Mouse (Mus musculus): ENCODE data around the gene Pml.
A peak's percentile ranks its signal among the peaks of the same experiment; 100 is the strongest.

Gene Pml

DNA sequence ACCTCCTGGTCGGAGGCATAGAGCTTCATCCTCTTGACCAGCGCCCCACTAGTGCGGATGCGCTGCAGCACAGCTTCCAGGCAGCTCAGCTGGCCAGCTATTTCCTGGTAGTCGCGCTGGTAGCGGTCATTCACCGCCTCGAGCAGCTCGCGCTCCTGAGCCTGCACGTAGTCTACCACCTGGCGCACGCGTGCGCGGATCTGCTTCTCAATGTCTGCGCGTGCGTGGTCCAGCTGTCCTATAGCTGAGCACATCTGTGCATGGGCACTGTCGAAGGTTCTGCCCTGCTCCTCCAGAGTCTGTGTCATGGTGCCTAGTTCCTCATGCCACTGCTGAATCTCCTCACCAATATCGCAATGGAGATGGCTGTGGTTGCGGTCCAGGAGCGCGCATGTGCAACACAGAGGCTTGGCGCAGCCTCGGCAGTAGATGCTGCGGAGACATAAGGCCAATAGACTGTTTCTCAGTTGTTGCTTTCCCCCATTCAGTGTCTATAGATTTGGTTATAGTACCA, 15.0 kb downstream of the Pml start:
- no peak for DNase-seq (ENCODE audit: low spot score)

DNA sequence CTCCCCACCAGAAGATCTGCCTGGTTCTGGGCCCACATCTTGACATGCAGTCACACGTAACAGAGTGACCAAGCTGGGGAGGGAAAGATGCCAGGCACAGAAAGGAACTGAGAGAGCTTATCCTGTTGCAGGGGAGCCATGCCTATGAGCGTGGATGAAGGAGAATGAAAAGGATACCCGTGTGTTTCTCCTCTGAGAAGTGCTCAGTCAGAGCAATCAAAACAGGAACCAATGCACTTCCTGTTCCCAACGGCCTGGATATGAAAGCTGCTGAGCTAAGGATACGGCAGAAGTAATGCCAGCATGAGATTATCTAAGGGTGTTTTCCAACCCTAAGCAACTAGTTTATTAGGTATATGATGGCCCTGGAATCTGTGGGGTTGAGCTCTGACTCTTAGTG, 17.2 kb downstream of the Pml start:
- DNase-seq (ENCODE audit: low spot score) = no peak

DNA sequence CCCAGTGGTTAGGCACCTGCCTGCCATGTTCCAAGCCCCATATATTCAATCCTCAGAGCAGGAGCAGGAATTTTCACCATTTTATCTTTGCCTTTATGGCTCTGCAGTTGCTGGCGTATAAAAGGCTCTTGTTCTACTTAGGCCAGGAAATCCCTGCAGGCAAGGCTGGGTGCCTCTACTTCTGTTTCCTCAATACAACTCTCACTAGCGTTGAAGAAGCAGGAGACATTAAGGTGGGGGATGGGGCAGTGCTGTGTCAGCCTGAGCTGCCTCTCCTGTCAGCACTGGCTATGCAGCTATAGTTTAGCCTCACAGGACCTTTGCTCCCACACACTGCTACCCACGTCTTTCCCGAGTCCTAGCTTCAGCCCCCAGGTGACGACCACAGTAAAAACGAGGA, 17.8 kb downstream of the Pml start:
- no peak for DNase-seq (ENCODE audit: low spot score)

DNA sequence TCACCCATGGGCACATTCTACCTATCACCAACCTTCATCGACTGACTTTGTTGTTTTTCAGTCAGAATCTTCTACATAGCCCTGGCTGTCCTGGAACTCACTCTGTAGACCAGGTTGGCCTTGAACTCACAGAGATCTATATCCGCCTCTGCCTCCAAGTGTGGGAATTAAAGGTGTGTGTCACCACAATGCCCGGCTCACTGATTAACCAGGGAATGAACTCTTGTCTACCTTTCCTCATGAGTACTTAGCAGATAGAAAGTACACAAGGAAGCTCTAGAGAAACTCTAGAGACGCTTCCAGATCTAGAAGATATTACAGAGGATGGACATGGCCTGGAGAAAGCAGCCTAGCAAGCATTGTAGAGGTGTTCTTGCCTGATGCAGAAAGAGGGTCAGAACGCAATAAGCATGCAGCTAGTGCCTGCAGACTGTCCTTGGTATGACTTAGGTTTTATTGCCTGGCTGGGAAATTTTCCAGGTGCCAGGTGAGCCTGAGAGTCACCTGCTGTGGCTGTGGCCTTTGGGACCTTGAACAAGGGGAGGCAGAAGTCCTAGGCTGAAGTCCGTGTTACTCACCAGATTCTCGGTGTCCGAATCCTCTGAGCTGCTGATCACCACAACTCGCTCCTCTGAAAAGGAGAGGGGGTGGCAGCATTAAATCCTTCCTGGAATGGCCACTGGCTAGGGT, 20.7 kb downstream of the Pml start:
- no peak for DNase-seq (ENCODE audit: low spot score)

DNA sequence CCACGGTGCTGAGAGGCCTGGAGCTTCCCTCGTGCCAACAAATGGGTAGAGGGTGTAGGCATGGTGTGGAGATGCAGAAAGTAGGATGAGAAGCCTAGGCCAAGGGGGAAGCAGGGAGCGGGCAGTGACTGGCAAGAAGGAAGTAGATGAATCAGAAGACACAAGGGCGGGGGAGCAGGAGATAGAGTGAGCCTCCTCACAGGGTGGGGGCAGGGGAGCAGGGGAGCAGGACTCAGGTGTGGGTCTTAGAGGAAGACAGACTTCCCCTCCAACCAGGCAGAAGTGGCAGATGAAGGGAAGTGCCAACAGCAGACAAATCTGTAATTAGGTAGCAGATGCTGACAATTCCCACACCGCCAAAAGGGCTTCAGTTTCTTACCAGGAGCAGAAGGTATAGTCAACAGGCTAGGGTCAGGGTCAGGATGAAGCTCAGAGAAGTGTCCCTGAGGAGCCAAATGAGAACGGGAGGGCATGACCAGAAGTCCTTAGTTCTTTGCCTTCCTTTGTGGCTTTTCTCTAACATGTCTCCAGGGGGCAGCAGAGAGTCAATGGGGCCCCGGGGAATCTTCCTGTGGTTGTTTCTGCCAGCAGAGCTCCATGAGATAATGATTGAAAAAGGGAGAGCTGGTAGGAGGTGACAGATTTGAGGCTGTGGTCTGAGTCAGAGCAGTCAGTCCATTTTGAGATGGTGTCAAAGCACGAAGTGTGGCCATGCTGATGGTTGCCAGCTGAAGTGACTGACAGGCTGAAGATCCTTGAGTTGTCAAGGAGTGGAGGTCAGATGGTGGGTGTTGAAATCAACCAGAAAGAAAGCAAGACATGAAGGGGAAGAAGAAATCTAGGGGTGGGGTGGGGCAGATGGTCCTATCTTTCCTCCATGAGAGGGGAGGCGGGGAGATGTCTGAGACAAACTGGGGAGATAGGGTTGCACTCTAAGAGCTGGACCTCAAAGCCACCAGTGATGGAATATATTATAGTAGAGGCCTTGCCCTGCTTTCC, 23.4 kb downstream of the Pml start:
- DNase-seq (ENCODE audit: low spot score) = no peak

DNA sequence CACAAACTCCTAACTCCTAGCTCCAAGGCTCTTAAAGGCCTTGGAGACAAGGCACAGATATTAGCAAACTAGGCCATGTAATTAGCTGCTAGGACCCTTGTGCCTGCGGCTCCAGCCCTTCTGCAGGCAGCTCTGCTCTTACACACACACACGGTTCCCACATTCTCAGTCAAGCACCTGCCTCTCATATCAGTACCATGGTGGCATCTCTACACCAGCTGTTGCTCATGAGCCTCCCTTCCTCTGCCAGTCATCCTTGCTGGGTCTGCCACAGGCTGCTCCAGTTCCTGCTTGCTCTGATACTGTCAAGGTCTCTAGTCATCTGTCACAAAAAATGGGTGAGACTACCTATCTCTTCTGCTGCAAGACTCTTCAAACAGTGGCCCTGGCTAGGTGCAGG, 25.2 kb downstream of the Pml start:
- no peak for DNase-seq (ENCODE audit: low spot score)

DNA sequence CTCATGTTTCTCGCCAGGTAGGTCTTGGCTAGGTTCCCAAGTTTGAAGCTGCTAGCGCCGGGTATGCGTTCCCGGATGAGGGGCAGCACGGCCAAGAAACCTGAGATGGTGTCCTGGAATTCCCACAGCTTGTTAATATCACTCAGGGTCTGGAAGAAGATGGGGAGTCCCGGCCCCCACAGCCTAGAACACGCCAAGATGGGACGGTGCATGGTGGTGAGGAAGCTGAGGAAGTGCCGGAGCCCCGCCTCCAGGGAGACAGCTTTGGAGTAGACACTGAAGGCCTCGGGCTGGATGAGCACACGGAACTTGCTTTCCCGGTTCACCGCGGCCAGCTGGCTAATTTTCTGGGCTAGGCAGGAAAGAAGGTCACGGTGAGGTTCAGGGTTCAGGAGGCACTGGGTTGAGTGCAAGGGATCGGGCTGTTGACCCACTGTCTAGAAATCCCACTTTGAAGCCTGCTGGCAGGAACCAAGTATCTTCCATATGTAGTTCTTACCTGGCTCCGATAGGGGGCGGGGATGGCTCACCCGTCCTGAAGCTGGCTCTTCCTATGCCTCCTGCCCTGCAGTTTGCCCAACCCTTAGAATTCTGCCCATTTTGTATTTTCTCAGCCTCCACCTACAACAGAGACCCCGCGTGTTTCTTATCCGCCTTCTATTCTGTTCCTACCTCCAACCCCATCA, 29.2 kb downstream of the Pml start:
- peak; percentile 45 for DNase-seq (ENCODE audit: low spot score)

DNA sequence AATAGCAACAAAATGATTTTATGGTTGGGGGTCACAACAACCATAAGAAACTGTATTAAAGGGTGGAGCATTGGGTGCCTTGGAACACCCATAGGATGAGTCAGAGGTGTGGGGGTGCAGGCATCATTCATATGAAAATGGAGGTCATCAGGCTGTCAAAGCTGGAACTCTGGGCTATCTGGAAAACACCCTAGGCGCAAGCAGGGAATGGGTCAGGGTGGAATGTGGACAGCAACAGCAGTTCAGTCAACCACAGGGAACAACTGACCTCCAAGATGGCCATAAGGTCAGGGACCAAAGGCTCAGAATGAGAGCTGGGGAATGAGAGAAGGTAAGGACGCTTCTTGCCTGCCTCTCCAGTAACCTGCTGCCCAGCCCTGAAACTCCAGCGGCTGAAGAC, 31.0 kb downstream of the Pml start:
- DNase-seq (ENCODE audit: low spot score) = no peak

DNA sequence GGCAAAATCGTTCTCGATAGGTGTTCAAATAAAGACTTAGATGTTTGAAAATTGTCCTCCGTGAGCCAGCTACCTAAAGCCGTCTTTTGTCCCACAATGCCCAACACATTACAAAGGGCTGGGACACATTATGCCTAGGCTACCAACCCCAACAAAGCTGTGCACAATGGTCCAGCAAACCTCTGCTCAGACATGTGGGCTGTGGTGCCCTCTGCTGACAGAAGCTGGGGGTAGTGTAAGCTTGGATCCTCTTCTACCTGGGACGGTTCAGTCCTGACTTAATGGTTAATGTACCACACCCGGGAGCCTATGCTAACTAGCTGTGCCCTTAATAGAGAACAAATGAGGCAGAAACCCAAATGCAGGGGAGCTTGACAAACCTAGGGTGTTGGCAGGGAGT, 33.2 kb downstream of the Pml start:
- no peak for DNase-seq (ENCODE audit: low spot score)

DNA sequence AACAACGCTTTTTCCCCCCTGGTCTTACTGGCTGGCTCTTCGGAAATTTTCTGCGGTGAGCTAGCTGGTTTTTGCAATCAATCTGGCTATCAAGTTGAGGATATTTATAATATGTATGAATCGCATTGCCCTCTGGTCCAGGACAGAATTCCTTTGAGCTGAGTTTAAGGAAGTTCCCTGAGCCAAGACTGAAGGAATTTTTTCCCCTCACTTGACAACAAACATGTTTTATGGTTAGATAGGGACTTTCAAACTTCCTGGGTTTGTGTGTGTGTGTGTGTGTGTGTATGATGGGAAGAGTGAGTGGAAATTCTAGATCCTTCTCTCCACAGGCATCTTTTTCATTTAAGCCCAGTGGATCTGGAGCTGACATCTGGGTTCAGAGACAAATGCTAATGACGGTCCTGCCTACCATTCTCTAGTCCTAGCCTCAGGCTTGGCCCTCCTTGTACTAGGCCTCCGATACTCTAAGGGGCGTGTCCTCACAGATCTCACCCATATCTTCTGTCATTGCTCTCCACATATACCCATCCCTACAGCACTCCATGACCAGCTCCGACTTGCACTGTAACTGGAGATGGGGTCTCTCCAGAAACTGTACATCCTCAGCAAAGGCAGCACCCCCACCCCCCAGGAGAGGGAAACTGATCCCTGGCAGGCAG, 34.9 kb downstream of the Pml start:
- peak; percentile 24 for DNase-seq (ENCODE audit: low spot score)

DNA sequence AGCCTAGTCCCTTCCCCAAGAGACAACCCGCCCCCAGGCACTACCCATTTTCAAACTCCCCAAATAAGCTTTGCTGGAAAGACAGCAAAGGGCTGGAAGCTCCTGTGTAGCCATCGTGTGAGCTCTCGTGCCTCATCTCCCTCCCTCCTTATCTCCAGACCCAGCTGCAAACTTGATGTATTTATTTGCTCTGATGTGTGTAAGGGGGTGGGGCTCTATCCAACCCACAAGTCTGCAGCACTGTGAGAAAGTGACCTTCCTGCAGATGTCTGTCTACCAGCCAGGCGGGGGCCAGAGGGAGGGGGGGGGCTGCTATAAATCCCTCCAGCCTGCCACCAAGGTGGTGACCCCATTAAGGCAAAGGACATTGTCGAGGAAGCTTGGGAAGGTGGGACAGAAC, 35.7 kb downstream of the Pml start:
- DNase-seq (ENCODE audit: low spot score) = no peak

DNA sequence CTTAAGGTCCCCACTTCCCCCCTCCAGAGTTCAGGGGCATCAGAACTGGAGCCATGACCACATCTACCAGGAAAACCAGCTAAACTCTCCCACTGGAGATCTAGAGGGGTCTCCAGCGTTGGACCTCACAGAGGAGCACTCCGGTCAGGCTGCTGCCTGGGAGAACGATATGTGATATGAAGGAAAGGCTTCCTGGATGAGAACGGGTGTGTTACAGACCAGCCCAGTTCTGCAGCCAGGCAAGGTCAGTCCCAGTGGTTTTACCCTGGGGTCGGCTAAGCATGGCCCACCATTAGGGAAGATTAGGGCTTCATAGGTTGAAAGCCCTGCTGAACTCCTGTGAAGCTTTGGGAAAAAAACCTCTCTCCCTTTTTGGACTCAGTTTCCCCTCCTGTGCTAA, 36.2 kb downstream of the Pml start:
- no peak for DNase-seq (ENCODE audit: low spot score)

DNA sequence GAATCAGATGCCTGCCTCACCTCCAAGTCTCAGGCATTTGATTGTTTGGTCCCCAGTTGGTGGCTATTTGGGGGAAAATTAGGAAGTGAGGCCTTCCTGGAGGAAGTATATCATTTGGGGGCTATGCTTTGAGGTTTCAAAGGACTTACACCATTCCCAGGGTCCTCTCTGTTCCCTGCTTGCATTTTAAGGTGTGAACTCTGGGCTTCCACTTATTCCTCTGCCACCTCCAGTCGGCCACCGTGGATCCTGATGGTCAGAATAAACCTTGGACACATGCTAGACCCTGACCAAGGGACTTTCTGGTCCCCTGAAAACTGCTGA, 39.3 kb downstream of the Pml start:
- DNase-seq (ENCODE audit: low spot score) = no peak

DNA sequence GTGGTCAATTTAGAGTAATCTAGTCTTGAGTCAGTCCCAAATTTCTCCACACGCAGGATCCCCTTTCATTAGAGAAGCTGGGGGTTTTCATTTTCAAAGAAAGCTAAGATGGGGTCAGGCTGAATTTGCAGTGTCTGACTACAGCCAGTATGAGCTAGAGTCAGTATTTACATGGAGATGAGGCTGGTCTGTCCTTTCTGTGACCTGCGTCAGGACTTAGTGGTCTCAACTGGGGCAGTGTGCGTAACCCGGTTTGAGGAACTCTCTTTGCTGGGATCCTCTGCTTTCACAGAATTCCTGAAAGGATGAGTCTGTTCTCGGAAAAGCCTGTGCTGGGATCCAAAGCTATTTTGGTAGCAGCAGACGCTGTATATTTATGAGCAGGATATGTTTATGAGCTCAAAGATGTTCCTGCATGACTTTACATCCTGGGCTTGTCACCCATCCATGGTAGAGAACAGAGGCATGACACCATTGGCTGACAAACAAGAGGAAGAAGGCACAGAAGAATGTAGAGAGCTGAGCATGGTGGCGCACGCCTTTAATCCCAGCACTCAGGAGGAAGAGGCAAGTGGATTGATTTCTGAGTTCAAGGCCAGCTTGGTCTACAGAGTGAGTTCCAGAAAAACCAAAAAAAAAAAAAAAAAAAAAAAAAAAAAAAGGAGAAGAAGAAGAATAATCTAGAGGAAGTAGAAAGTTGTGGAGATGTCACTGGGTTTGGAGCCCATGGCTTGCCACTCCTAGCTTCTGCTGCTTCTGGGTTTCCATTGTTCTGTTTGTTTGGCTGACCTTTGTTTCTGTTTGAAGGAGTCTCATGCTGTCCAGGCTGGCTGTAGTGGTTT, 39.9 kb downstream of the Pml start:
- no peak for DNase-seq (ENCODE audit: low spot score)

DNA sequence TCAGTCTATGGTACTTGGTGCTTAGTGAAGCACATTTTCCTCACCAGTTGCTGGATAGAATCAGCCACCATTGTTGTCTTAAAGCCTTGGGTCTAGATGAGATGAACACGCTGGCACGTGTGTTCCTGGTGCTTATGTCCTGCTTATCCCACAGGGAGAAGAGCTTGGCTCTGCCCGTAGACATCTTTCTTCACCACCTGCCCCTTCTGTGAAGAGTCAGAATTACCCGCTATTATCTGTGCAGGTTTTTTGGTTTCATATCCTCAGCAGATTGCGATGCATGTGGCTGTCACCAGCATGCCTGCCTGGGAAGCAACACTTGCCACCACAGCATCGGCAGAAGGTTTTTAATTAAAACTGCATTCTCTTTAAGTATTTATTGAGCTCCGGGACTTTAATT, 43.6 kb downstream of the Pml start:
- DNase-seq (ENCODE audit: low spot score) = no peak

DNA sequence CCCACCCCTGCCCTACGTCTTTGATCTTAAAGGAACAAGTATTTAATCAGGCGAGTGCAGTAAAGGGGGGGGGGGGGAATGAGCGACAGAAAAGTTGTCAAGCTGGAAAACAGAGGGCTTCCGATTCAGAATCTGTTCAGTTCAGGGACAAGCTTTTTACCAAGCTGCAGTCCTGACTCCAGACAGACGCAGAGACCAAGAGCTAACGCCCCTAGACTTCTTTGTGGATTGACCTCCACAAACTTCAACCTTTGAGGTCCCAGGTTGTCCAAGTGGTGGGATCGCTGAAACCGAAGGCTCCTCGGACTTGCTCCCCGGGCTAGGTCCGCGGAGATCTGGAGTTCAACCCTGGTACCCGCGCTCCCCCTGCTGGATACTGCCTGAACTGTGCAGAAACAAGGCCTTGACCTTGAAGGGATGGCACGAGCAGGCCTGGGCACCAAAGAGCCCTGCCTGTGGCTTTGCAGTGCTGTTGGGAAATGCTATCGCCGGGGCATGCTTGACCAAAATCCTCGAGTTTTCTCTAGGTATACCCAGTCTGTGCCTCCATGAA, 45.1 kb downstream of the Pml start:
- DNase-seq (ENCODE audit: low spot score) = peak; percentile 92

DNA sequence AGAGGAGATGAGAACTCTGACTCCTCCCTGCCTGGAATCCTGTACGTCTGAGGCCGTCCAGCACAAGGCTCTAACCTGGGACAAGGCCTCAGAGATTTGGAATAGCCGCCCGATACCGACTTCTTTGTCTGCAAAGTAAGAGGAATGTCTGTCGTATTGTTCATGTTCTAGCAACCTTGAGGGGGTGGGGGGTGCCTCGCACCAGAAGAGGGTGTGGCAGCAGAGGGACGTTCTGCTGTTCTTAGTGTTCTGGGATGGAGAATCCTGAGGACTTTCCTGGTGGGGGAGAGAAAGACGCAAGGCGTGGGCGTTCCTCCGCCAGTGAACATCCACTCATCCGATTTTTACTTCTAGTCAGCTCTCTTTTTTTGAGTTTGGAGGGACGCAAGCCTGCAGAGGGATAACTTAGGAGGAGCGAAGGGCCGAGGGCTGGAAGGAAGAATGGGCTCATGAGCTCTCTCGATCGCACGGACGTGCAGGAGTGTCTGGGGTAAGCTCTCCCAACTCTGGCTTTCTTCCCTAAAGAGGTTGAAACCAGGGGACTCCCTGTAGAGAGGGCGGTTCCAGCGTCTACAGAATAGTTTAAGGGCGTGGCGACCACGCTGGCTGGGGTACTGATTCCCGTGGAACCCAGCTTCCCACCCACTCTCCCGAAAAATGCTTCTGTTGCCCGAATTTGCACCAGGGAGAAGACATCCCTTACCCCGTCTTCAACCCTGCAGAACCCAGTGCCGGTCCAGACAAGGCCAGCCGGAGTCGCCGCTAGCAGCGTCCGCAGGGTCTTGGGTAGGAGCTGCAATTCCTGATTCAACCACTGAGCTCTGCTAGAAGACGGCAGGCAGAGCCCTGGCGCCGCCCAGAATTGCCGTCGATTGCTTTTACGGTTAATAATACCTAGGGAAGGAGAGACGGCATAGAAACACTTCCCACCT, 45.8 kb downstream of the Pml start, which contains the start of the genes Islr and Islr2:
Gene Islr, minus strand, starts transcription at position 791 of the 932 bp plus-strand sequence.
Gene Islr2, minus strand, starts transcription at position 804 of the 932 bp plus-strand sequence.
- DNase-seq (ENCODE audit: low spot score) = peak; percentile 73

DNA sequence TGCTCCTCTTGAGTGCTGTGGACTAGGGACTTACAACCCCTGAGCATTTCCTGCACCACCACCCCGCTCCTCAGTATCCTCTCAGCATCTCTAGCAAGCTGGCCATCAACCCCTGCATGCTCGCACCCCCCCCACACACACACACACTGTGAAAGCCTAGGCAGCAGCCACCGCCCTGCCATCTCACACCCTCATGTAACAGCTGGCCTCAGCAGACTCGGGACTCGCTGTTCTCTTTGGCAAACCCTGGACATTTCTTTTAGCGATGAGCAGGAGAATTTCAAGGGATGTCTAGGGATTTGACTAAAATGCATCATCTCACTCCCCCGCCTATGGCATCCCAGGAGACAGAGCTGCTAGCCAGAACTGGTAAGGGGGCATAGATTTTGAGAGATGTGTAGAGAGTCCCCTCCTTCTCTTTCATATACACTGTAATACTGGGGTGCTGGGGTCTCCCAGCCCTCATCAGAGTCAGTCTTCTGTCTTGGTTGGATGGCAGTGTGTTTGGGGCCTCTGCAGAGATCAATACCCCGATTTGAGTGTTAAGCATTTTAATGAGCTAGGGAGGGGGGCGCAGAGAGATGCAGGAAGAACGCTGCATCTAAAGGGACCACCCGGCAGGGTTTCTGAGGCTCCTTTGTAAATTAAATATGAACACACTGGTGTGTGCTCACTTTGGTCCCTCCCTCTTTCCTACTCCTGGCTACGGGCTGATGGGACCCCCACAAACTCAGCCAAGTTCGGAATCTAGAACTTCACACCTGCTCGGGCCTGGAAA, 46.7 kb downstream of the Pml start:
- DNase-seq (ENCODE audit: low spot score) = no peak
